Mouse (Mus musculus): Measurements from ENCODE around the gene Pak1. TPM values are rescaled to one million over a fixed set of nuclear protein-coding genes. Genes with fewer than 3 reads are reported as not detected.
"Not testable (repeated sequence)": the region's sequence is repeated elsewhere in the genome, so short reads cannot be mapped to it uniquely, and the experiment has no call there.

The Pak1 gene
- polyA plus RNA-seq, 1 experiment from 2014 or later = 12.4 TPM

DNA sequence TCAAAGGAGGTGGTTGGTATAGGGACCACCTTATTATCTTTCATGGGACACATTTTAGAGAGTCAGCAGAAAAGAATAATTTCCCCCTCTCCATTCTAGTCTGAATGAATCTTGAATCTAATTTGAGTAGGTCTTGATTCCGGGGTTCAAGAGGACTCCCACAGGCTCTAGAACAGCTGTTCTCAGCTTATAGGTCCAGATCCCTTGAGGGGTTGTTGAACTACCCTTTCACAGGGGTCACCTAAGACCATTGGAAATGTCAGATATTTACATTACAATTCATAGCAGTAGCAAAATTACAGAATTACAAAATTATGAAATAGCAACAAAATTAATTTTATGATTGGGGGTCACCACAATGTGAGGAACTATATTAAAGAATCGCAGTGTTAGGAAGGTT lies 54.0 kb downstream of the Pak1 start:
- 70% methylated on average over 2 of the region's 2 CpGs for WGBS
- Histone ChIP-seq H3K4me1 (replicated peaks; ENCODE audit: insufficient read depth, low read length) (no peaks in the 10 kb centered on the region), H3K27me3 (ENCODE audit: insufficient read depth, low read length) (no peaks in the 10 kb centered on the region), H3K36me3 (ENCODE audit: insufficient read depth, low read length) (no peaks in the 10 kb centered on the region), H3K27ac (no peak overlapping the region), H3K4me2 (ENCODE audit: low read length) (peak overlapping the region; percentile 64), H3K4me3 (replicated peaks; ENCODE audit: low read depth, low read length) (0 out of 2 replicates have a peak overlapping the region, but pooled peaks have one; percentile 35), H3K9me3 (replicated peaks; ENCODE audit: low read length) (no peaks in the 10 kb centered on the region), H3K9ac (ENCODE audit: low read depth, low read length) (no peak overlapping the region)
- no peak for TF ChIP-seq CTCF (IDR thresholded peaks at IDR 0.05; ENCODE audit: low read depth)
- ATAC-seq (replicated peaks; ENCODE audit: low FRiP score, low read depth) (peak; percentile 26; the same call in 1 of the 2 replicates), DNase-seq (ENCODE audit: low spot score) (no peak)

DNA sequence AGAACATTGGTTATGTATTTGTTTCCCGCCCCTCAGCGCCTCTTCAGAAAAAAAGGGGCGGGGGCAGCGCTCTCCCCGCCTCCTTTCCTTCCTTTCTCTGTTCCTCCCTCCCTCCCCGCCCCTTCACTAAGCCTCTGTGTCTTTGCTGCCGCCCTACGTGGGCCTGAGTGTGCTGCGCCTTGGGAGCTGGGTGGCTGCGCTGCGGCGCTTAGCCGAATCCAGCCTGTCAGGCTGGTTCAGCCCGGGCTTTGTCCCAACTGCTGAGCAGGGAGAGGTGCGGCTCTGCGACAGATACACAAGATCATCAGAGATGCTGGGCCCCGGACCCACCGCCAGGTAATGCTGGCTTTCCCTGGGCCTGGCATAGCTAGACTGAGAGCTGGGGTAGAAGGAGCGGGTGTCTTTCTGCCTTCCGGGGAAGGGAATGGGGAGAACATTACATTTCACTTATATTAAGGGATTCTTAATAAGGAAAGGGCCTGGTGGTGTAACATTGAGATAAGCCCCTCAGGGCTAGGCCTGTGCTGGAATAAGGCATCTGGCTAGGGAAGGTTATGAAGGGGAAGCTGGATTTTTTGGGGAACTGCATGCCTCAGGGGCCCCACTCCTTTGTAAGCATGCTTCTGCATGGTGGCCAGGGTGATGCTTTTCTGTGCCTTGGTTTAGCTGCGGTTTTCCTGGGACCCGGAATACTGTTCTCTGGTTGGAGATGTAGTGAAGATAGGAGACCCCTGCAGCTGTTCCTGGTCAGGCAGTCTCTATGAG lies 54.6 kb downstream of the Pak1 start:
- 6% methylated on average over 20 of the region's 22 CpGs for WGBS
- ATAC-seq (replicated peaks; ENCODE audit: low FRiP score, low read depth) (peak; percentile 95), DNase-seq (ENCODE audit: low spot score) (peak; percentile 88)
- Histone ChIP-seq H3K36me3 (ENCODE audit: insufficient read depth, low read length) (no peaks in the 10 kb centered on the region), H3K4me2 (ENCODE audit: low read length) (peak overlapping the region; percentile 64), H3K9me3 (replicated peaks; ENCODE audit: low read length) (no peaks in the 10 kb centered on the region), H3K27me3 (ENCODE audit: insufficient read depth, low read length) (no peaks in the 10 kb centered on the region), H3K9ac (ENCODE audit: low read depth, low read length) (peak overlapping the region; percentile 58; the same call in 1 of the 2 replicates), H3K4me1 (replicated peaks; ENCODE audit: insufficient read depth, low read length) (no peaks in the 10 kb centered on the region), H3K27ac (peak overlapping the region; percentile 31; the same call in 1 of the 2 replicates), H3K4me3 (replicated peaks; ENCODE audit: low read depth, low read length) (peak overlapping the region; percentile 35)
- TF ChIP-seq CTCF (IDR thresholded peaks at IDR 0.05; ENCODE audit: low read depth) = peak; percentile 57

GRCm38 (mm10) chr7:97844419-97844818 lies 56.1 kb downstream of the Pak1 start:
- DNase-seq (ENCODE audit: low spot score) (no peak), ATAC-seq (replicated peaks; ENCODE audit: low FRiP score, low read depth) (no peak)
- Histone ChIP-seq H3K4me1 (replicated peaks; ENCODE audit: insufficient read depth, low read length) (no peaks in the 10 kb centered on the region), H3K4me2 (ENCODE audit: low read length) (no peak overlapping the region), H3K9me3 (replicated peaks; ENCODE audit: low read length) (no peaks in the 10 kb centered on the region), H3K36me3 (ENCODE audit: insufficient read depth, low read length) (no peaks in the 10 kb centered on the region), H3K27ac (no peak overlapping the region), H3K4me3 (replicated peaks; ENCODE audit: low read depth, low read length) (no peak overlapping the region), H3K9ac (ENCODE audit: low read depth, low read length) (no peak overlapping the region), H3K27me3 (ENCODE audit: insufficient read depth, low read length) (no peaks in the 10 kb centered on the region)
- TF ChIP-seq CTCF (IDR thresholded peaks at IDR 0.05; ENCODE audit: low read depth) = no peak
- 70% methylated on average over 3 of the region's 3 CpGs for WGBS

GRCm38 (mm10) chr7:97845546-97845945 lies 57.2 kb downstream of the Pak1 start:
- H3K27ac ChIP-seq = no peak overlapping the region
- ATAC-seq (replicated peaks; ENCODE audit: low FRiP score, low read depth) (no peak), DNase-seq (ENCODE audit: low spot score) (no peak)
- H3K27me3 ChIP-seq (ENCODE audit: insufficient read depth, low read length) = no peaks in the 10 kb centered on the region
- WGBS = 50% methylated on average over 2 of the region's 2 CpGs
- no peak overlapping the region for H3K9ac ChIP-seq (ENCODE audit: low read depth, low read length)
- H3K4me1 ChIP-seq (replicated peaks; ENCODE audit: insufficient read depth, low read length) = no peaks in the 10 kb centered on the region
- H3K9me3 ChIP-seq (replicated peaks; ENCODE audit: low read length) = no peaks in the 10 kb centered on the region
- TF ChIP-seq CTCF (IDR thresholded peaks at IDR 0.05; ENCODE audit: low read depth) = no peak
- H3K4me3 ChIP-seq (replicated peaks; ENCODE audit: low read depth, low read length) = no peak overlapping the region
- H3K4me2 ChIP-seq (ENCODE audit: low read length) = no peak overlapping the region
- H3K36me3 ChIP-seq (ENCODE audit: insufficient read depth, low read length) = no peaks in the 10 kb centered on the region

DNA sequence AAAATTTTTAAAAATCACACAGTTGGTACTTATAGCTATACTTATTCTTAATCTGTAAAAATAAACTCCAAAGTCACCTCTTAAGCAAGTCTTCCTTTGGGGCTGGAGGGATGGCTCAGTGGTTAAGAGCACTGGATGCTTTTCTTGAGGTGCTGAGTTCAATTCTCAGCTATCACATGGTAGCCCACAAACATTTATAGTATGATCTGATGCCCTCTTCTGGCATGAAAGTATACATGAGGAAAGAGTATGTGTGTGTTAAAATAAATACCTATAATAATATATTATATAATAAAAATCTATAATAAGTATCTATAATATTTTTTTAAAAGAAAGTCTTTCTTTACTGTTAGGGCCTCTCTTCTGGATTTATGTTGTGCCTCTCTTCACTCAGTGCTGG lies 58.2 kb downstream of the Pak1 start:
- no peak overlapping the region for H3K9ac ChIP-seq (ENCODE audit: low read depth, low read length)
- no peaks in the 10 kb centered on the region for H3K4me1 ChIP-seq (replicated peaks; ENCODE audit: insufficient read depth, low read length)

GRCm38 (mm10) chr7:97849557-97849956 lies 61.2 kb downstream of the Pak1 start:
- H3K27me3 ChIP-seq (ENCODE audit: insufficient read depth, low read length); H3K9ac ChIP-seq (ENCODE audit: low read depth, low read length); H3K36me3 ChIP-seq (ENCODE audit: insufficient read depth, low read length); H3K9me3 ChIP-seq (replicated peaks; ENCODE audit: low read length); H3K27ac ChIP-seq; H3K4me1 ChIP-seq (replicated peaks; ENCODE audit: insufficient read depth, low read length); ATAC-seq (replicated peaks; ENCODE audit: low FRiP score, low read depth); DNase-seq (ENCODE audit: low spot score); H3K4me2 ChIP-seq (ENCODE audit: low read length); H3K4me3 ChIP-seq (replicated peaks; ENCODE audit: low read depth, low read length): not testable (repeated sequence)
- 74% methylated on average over 3 of the region's 3 CpGs for WGBS

More for the DNA sequence above, 58.2 kb downstream of the Pak1 start:
- H3K27ac ChIP-seq = no peak overlapping the region
- no peaks in the 10 kb centered on the region for H3K9me3 ChIP-seq (replicated peaks; ENCODE audit: low read length)
- DNase-seq (ENCODE audit: low spot score) = no peak
- no peak for ATAC-seq (replicated peaks; ENCODE audit: low FRiP score, low read depth)
- no peaks in the 10 kb centered on the region for H3K36me3 ChIP-seq (ENCODE audit: insufficient read depth, low read length)
- no peak for TF ChIP-seq CTCF (IDR thresholded peaks at IDR 0.05; ENCODE audit: low read depth)
- no peak overlapping the region for H3K4me3 ChIP-seq (replicated peaks; ENCODE audit: low read depth, low read length)
- H3K27me3 ChIP-seq (ENCODE audit: insufficient read depth, low read length) = no peaks in the 10 kb centered on the region
- no peak overlapping the region for H3K4me2 ChIP-seq (ENCODE audit: low read length)

Measured in kidney, postnatal 0 days (tissue).